Mouse (Mus musculus): ENCODE data around the gene Bcl11a. TPM values are rescaled to one million over a fixed set of nuclear protein-coding genes. Genes with fewer than 3 reads are reported as not detected.
A peak's percentile ranks its signal among the peaks of the same experiment; 100 is the strongest.

The Bcl11a gene
- polyA plus RNA-seq, 1 experiment from 2014 or later, result 116 TPM

DNA sequence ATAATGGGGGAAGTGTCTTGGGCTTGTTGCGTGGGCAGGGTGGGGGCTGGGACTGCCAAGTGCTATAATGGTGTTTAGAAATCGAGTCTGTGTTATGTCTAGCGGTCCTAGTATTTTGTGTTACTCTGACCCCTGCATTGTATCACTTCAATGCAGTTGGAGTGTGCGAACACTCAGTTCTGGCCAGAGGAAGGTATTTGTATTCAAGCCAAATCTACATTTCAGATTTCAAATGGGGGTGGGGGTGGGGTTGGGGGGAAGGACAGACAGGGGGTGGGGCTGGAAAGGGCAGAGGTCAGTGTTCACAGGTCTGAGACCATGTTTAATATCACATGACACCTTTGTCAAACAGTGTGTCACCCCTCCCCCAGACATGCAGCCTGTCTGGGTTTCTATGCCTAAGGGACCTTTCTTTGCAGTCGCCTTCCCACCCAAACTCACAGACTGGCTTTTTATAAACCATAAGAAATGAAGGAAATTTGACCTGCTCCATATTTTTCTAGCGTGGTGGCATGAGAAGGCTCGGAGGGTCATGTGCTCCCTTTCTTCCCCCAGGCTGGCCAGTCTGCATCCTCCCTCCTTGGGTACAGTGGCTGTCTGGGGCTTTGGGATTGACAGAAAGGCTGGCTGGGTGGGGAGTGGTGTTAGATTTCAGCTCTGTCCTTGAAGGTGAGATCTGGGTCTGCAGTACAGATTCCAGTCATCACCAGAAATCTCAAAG, 124.9 kb downstream of the Bcl11a start:
- H3K9me3 ChIP-seq, result no peaks in the 10 kb centered on the region
- no peaks in the 10 kb centered on the region for H3K27me3 ChIP-seq
- no peaks in the 10 kb centered on the region for H3K4me1 ChIP-seq (replicated peaks)
- no peak overlapping the region for H3K4me3 ChIP-seq
- H3K4me2 ChIP-seq, result no peak overlapping the region
- no peak for ATAC-seq (ENCODE audit: low FRiP score, low read depth)
- no peak overlapping the region for H3K27ac ChIP-seq (replicated peaks)
- H3K36me3 ChIP-seq, result no peaks in the 10 kb centered on the region
- no peak overlapping the region for H3K9ac ChIP-seq
- 18% methylated on average over 7 of the region's 7 CpGs for whole genome bisulfite sequencing

DNA sequence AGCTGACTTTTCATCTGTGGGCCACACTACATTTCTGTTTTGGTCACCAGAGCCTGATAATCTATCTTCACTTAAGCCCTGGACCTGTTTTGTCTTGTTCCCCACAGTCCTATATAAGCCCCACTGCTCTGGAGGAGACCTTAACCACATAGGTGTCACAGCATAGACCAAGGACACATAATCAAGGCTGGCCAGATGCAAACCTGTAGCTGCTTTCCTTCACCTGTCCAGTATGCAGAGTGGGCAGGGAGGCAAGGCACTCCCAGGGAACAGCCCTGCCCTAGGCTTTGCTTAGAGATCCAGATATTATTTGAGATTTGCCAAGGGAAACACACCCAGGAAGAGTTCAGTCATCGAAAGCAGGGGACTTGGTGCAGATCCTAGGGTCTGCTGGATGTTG, 125.6 kb downstream of the Bcl11a start:
- ATAC-seq (ENCODE audit: low FRiP score, low read depth), result no peak
- WGBS, result 97% methylated on average over 1 of the region's 1 CpGs
- Histone ChIP-seq H3K36me3 (no peaks in the 10 kb centered on the region), H3K4me3 (no peak overlapping the region), H3K4me1 (replicated peaks) (no peaks in the 10 kb centered on the region), H3K27me3 (no peaks in the 10 kb centered on the region), H3K9ac (no peak overlapping the region), H3K9me3 (no peaks in the 10 kb centered on the region), H3K4me2 (no peak overlapping the region), H3K27ac (replicated peaks) (no peak overlapping the region)

DNA sequence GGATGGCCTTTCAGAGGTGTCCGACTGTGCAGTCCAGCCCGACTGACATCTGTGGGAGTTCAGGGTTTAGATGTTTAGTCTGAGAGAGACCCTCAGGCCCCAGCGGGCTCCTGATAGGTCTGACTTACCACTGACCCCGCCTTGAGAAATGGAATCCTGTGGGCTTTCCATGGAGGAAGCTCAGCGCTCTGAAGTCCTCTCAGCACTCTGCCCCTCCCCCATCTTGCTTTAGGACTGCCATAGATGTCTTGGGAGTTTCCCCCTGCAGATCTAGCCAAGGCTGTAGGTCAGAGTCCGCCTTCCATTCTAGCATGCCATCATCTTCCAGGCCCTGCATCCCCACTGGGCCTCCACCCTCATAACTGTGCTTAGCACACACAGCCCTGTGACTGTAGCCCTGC, 131.1 kb downstream of the Bcl11a start:
- 59% methylated on average over 6 of the region's 6 CpGs for WGBS
- ATAC-seq (ENCODE audit: low FRiP score, low read depth), result peak; percentile 51; the same call in 1 of the 2 replicates
- no peaks in the 10 kb centered on the region for H3K4me1 ChIP-seq (replicated peaks)
- H3K4me3 ChIP-seq, result no peak overlapping the region
- H3K36me3 ChIP-seq, result no peaks in the 10 kb centered on the region
- no peaks in the 10 kb centered on the region for H3K27me3 ChIP-seq
- no peak overlapping the region for H3K9ac ChIP-seq
- H3K4me2 ChIP-seq, result no peak overlapping the region
- H3K27ac ChIP-seq (replicated peaks), result no peak overlapping the region
- no peaks in the 10 kb centered on the region for H3K9me3 ChIP-seq

GRCm38 (mm10) chr11:24214509-24215134, 136.8 kb downstream of the Bcl11a start:
- H3K4me1 ChIP-seq (replicated peaks), result no peaks in the 10 kb centered on the region
- H3K27me3 ChIP-seq, result no peaks in the 10 kb centered on the region
- no peak for ATAC-seq (ENCODE audit: low FRiP score, low read depth)
- no peak overlapping the region for H3K4me3 ChIP-seq
- no peaks in the 10 kb centered on the region for H3K9me3 ChIP-seq
- no peak overlapping the region for H3K9ac ChIP-seq
- 69% methylated on average over 3 of the region's 3 CpGs for WGBS
- H3K36me3 ChIP-seq, result no peaks in the 10 kb centered on the region
- no peak overlapping the region for H3K27ac ChIP-seq (replicated peaks)
- no peak overlapping the region for H3K4me2 ChIP-seq

DNA sequence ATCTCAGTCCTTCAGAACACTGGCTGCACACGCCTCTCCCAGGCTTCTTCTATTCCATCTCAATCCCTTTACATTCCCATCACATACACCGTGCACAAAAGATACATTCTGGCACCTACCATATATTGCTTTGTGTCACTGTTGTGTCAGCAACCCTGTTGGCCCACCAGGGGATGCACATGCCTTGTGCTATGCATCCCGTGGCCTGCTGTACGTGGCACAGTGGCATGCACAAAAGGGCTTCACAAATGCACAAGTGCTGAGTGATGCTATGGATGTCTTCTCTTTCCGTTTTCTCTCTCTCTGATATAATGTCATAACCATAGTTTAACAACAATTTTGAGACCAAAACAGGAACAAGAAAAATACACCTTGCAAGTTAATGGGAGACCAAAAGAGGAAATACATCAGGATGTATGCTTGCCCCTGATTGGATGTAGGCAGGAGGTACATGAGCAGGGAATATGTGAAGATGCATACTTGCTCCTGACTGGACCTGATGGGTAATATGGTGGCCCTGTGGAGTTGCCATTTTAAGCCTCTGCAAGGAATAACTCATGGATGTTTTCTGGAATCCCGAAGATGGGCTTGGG, 140.0 kb downstream of the Bcl11a start:
- no peak for ATAC-seq (ENCODE audit: low FRiP score, low read depth)
- no peak overlapping the region for H3K27ac ChIP-seq (replicated peaks)
- no peak overlapping the region for H3K9ac ChIP-seq
- H3K4me2 ChIP-seq, result no peak overlapping the region
- H3K4me1 ChIP-seq (replicated peaks), result no peaks in the 10 kb centered on the region
- 86% methylated on average over 6 of the region's 6 CpGs for WGBS
- no peaks in the 10 kb centered on the region for H3K27me3 ChIP-seq
- H3K4me3 ChIP-seq, result no peak overlapping the region
- no peaks in the 10 kb centered on the region for H3K9me3 ChIP-seq
- H3K36me3 ChIP-seq, result no peaks in the 10 kb centered on the region

GRCm38 (mm10) chr11:24221601-24222307, 143.9 kb downstream of the Bcl11a start:
- no peak overlapping the region for H3K9ac ChIP-seq
- no peak overlapping the region for H3K4me2 ChIP-seq
- H3K36me3 ChIP-seq, result no peaks in the 10 kb centered on the region
- no peak overlapping the region for H3K27ac ChIP-seq (replicated peaks)
- no peaks in the 10 kb centered on the region for H3K27me3 ChIP-seq
- H3K4me3 ChIP-seq, result no peak overlapping the region
- ATAC-seq (ENCODE audit: low FRiP score, low read depth), result no peak
- H3K4me1 ChIP-seq (replicated peaks), result no peaks in the 10 kb centered on the region
- WGBS, result 84% methylated on average over 4 of the region's 4 CpGs
- no peaks in the 10 kb centered on the region for H3K9me3 ChIP-seq

Other genes starting within 250 kb of the Bcl11a start
- 18.2 and 18.6 TPM in 2 replicates for gene Papolg, start 182.8 kb upstream of the Bcl11a start, polyA plus RNA-seq (2015; fragmentation: Nextera tagmentation; extraction: Ambion mirVana)
- not detected in 2 replicates for gene A830031A19Rik, start 3.0 kb upstream of the Bcl11a start, polyA plus RNA-seq (2015; fragmentation: Nextera tagmentation; extraction: Ambion mirVana)

Measured in hindbrain, embryonic 15.5 days (tissue).